Mouse (Mus musculus): Measurements from ENCODE around the gene Capn3. TPM values are rescaled to one million over a fixed set of nuclear protein-coding genes. Genes with fewer than 3 reads are reported as not detected.

Gene Capn3
- total and polyA plus RNA-seq, 2 experiments from 2014 or later = 0.42 to 1.2 TPM

- H3K4me2 ChIP-seq (ENCODE audit: low read depth, low read length) = no peak overlapping the region
- H3K27ac ChIP-seq = no peak overlapping the region
- DNase-seq (ENCODE audit: low spot score) = peak; percentile 74
- TF ChIP-seq CTCF (IDR thresholded peaks at IDR 0.05; ENCODE audit: low read depth) = peak; percentile 73
- WGBS = 56% methylated on average over 3 of the region's 3 CpGs
- H3K4me3 ChIP-seq (ENCODE audit: low read length) = no peak overlapping the region
- no peaks in the 10 kb centered on the region for H3K27me3 ChIP-seq (ENCODE audit: insufficient read depth, low read length)
- H3K36me3 ChIP-seq (ENCODE audit: insufficient read depth, low read length) = no peaks in the 10 kb centered on the region
- no peak overlapping the region for H3K9ac ChIP-seq (replicated peaks; ENCODE audit: low read length)
- H3K9me3 ChIP-seq (ENCODE audit: low read length) = no peaks in the 10 kb centered on the region
- ATAC-seq = peak; percentile 49; the same call in 1 of the 2 replicates
- H3K4me1 ChIP-seq (ENCODE audit: insufficient read depth, low read length) = no peaks in the 10 kb centered on the region
These were observed 22.8 kb downstream of the Capn3 start for GRCm38 (mm10) chr2:120478600-120478999.

GRCm38 (mm10) chr2:120481921-120482320, 26.1 kb downstream of the Capn3 start:
- TF ChIP-seq CTCF (IDR thresholded peaks at IDR 0.05; ENCODE audit: low read depth) = no peak

GRCm38 (mm10) chr2:120482506-120483389, 26.9 kb downstream of the Capn3 start:
- Histone ChIP-seq H3K4me1 (ENCODE audit: insufficient read depth, low read length) (no peaks in the 10 kb centered on the region), H3K4me2 (ENCODE audit: low read depth, low read length) (no peak overlapping the region), H3K27ac (no peak overlapping the region), H3K36me3 (ENCODE audit: insufficient read depth, low read length) (no peaks in the 10 kb centered on the region), H3K9ac (replicated peaks; ENCODE audit: low read length) (no peak overlapping the region), H3K27me3 (ENCODE audit: insufficient read depth, low read length) (no peaks in the 10 kb centered on the region), H3K4me3 (ENCODE audit: low read length) (no peak overlapping the region), H3K9me3 (ENCODE audit: low read length) (no peaks in the 10 kb centered on the region)
- TF ChIP-seq CTCF (IDR thresholded peaks at IDR 0.05; ENCODE audit: low read depth) = no peak
- 75% methylated on average over 8 of the region's 8 CpGs for WGBS
- ATAC-seq (no peak), DNase-seq (ENCODE audit: low spot score) (no peak)

More at GRCm38 (mm10) chr2:120481921-120482320, 26.1 kb downstream of the Capn3 start:
- H3K36me3 ChIP-seq (ENCODE audit: insufficient read depth, low read length) = no peaks in the 10 kb centered on the region
- WGBS = 80% methylated on average over 8 of the region's 8 CpGs
- no peak overlapping the region for H3K9ac ChIP-seq (replicated peaks; ENCODE audit: low read length)
- H3K4me3 ChIP-seq (ENCODE audit: low read length) = no peak overlapping the region
- H3K27me3 ChIP-seq (ENCODE audit: insufficient read depth, low read length) = no peaks in the 10 kb centered on the region
- no peaks in the 10 kb centered on the region for H3K9me3 ChIP-seq (ENCODE audit: low read length)
- no peak overlapping the region for H3K27ac ChIP-seq
- no peak for DNase-seq (ENCODE audit: low spot score)
- H3K4me2 ChIP-seq (ENCODE audit: low read depth, low read length) = no peak overlapping the region
- no peak for ATAC-seq
- H3K4me1 ChIP-seq (ENCODE audit: insufficient read depth, low read length) = no peaks in the 10 kb centered on the region

GRCm38 (mm10) chr2:120484241-120484640, 28.4 kb downstream of the Capn3 start:
- Histone ChIP-seq H3K4me3 (ENCODE audit: low read length) (no peak overlapping the region), H3K4me1 (ENCODE audit: insufficient read depth, low read length) (no peaks in the 10 kb centered on the region), H3K27ac (no peak overlapping the region), H3K9me3 (ENCODE audit: low read length) (no peaks in the 10 kb centered on the region), H3K4me2 (ENCODE audit: low read depth, low read length) (no peak overlapping the region), H3K36me3 (ENCODE audit: insufficient read depth, low read length) (no peaks in the 10 kb centered on the region), H3K27me3 (ENCODE audit: insufficient read depth, low read length) (no peaks in the 10 kb centered on the region), H3K9ac (replicated peaks; ENCODE audit: low read length) (no peak overlapping the region)
- no peak for TF ChIP-seq CTCF (IDR thresholded peaks at IDR 0.05; ENCODE audit: low read depth)
- no peak for DNase-seq (ENCODE audit: low spot score)
- WGBS = 87% methylated on average over 3 of the region's 3 CpGs
- ATAC-seq = no peak

- Histone ChIP-seq H3K4me3 (ENCODE audit: low read length) (no peak overlapping the region), H3K36me3 (ENCODE audit: insufficient read depth, low read length) (no peaks in the 10 kb centered on the region), H3K4me2 (ENCODE audit: low read depth, low read length) (no peak overlapping the region), H3K27me3 (ENCODE audit: insufficient read depth, low read length) (no peaks in the 10 kb centered on the region), H3K27ac (no peak overlapping the region), H3K9ac (replicated peaks; ENCODE audit: low read length) (no peak overlapping the region), H3K4me1 (ENCODE audit: insufficient read depth, low read length) (no peaks in the 10 kb centered on the region), H3K9me3 (ENCODE audit: low read length) (no peaks in the 10 kb centered on the region)
- no peak for ATAC-seq
- 59% methylated on average over 4 of the region's 4 CpGs for WGBS
- no peak for DNase-seq (ENCODE audit: low spot score)
- TF ChIP-seq CTCF (IDR thresholded peaks at IDR 0.05; ENCODE audit: low read depth) = no peak
These were observed 37.4 kb downstream of the Capn3 start for GRCm38 (mm10) chr2:120493254-120493653.

- H3K4me2 ChIP-seq (ENCODE audit: low read depth, low read length) = no peak overlapping the region
- DNase-seq (ENCODE audit: low spot score) (no peak), ATAC-seq (no peak)
- no peak overlapping the region for H3K9ac ChIP-seq (replicated peaks; ENCODE audit: low read length)
- H3K27me3 ChIP-seq (ENCODE audit: insufficient read depth, low read length) = no peaks in the 10 kb centered on the region
- TF ChIP-seq CTCF (IDR thresholded peaks at IDR 0.05; ENCODE audit: low read depth) = no peak
- no peaks in the 10 kb centered on the region for H3K9me3 ChIP-seq (ENCODE audit: low read length)
- no peaks in the 10 kb centered on the region for H3K36me3 ChIP-seq (ENCODE audit: insufficient read depth, low read length)
- WGBS = 73% methylated on average over 3 of the region's 3 CpGs
- no peaks in the 10 kb centered on the region for H3K4me1 ChIP-seq (ENCODE audit: insufficient read depth, low read length)
- no peak overlapping the region for H3K4me3 ChIP-seq (ENCODE audit: low read length)
- H3K27ac ChIP-seq = no peak overlapping the region
These were observed 40.7 kb downstream of the Capn3 start for GRCm38 (mm10) chr2:120496511-120496910.

- Histone ChIP-seq H3K4me3 (ENCODE audit: low read length) (no peak overlapping the region), H3K9ac (replicated peaks; ENCODE audit: low read length) (no peak overlapping the region), H3K27ac (no peak overlapping the region), H3K4me2 (ENCODE audit: low read depth, low read length) (no peak overlapping the region), H3K36me3 (ENCODE audit: insufficient read depth, low read length) (no peaks in the 10 kb centered on the region; the same call in 1 of the 2 replicates), H3K4me1 (ENCODE audit: insufficient read depth, low read length) (no peaks in the 10 kb centered on the region), H3K9me3 (ENCODE audit: low read length) (no peaks in the 10 kb centered on the region), H3K27me3 (ENCODE audit: insufficient read depth, low read length) (no peaks in the 10 kb centered on the region)
- DNase-seq (ENCODE audit: low spot score) (no peak), ATAC-seq (no peak)
- WGBS = 69% methylated on average over 6 of the region's 6 CpGs
- no peak for TF ChIP-seq CTCF (IDR thresholded peaks at IDR 0.05; ENCODE audit: low read depth)
These were observed 44.2 kb downstream of the Capn3 start for GRCm38 (mm10) chr2:120499971-120500471.
